Mouse (Mus musculus): ENCODE measurements around the gene Hectd2. TPM values are rescaled to one million over a fixed set of nuclear protein-coding genes. Genes with fewer than 3 reads are reported as not detected.

Gene Hectd2
- polyA plus RNA-seq, 1 experiment = 6.0 TPM

DNA sequence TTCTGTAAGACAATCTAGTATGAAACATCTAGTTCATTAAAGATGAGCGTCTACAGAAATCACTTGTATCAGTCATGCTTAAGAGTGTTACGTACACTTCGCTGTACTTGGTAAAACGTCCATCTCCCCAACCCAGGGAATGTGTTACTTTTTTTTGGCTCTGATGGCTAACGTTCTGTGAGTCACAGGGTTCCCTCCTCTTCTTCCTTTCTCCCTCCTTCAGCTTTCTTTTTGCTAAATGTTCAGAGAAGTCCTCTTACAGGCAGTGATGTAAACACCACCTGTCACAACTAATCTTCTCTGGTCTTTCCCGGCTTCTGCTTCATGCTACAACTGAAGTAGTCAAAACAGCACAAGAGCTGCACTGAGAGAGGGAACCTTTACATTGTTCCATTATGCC is 20.7 kb downstream of the Hectd2 start:
- Histone ChIP-seq H3K36me3 (ENCODE audit: control insufficient read depth, insufficient read depth, low read length, poor library complexity, severe bottlenecking) (no peaks in the 10 kb centered on the region), H3K9ac (ENCODE audit: low read depth, poor library complexity, severe bottlenecking) (no peak overlapping the region), H3K27ac (ENCODE audit: insufficient read depth, low read length) (no peak overlapping the region), H3K9me3 (replicated peaks; ENCODE audit: control insufficient read depth, insufficient read depth, low read length, poor library complexity, severe bottlenecking) (no peaks in the 10 kb centered on the region), H3K27me3 (ENCODE audit: control insufficient read depth, insufficient read depth, low read length, poor library complexity, severe bottlenecking) (no peaks in the 10 kb centered on the region), H3K4me1 (ENCODE audit: control insufficient read depth, insufficient read depth, low read length) (no peaks in the 10 kb centered on the region), H3K4me3 (ENCODE audit: low read depth, low read length) (no peak overlapping the region)
- no peak for TF ChIP-seq POLR2A (IDR thresholded peaks at IDR 0.05; ENCODE audit: insufficient read depth, low read length)
- TF ChIP-seq CTCF (IDR thresholded peaks at IDR 0.05; ENCODE audit: low read depth, low read length) = no peak
- TF ChIP-seq EP300 (IDR thresholded peaks at IDR 0.05; ENCODE audit: insufficient read depth, low read depth, low read length) = no peak

DNA sequence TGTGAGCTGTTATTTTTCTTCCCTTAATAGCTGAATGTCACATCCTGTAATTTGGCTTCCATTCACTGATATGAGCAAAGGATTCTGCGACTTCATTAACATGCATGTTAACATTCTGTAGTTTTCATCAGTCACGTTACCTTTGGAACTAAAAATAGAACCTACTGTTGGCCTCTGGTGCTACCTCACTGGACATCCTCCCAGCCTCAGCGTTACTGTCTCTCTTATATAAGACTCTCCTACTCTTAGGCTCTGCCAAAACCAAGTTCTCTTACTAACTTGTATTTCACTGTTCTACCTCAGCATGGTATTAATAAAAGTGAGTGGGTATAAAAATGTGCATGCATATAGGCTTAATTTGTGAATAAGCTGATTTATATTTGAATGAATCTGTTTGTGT is 26.4 kb downstream of the Hectd2 start:
- Histone ChIP-seq H3K9me3 (replicated peaks; ENCODE audit: control insufficient read depth, insufficient read depth, low read length, poor library complexity, severe bottlenecking) (no peaks in the 10 kb centered on the region), H3K4me1 (ENCODE audit: control insufficient read depth, insufficient read depth, low read length) (no peaks in the 10 kb centered on the region), H3K4me3 (ENCODE audit: low read depth, low read length) (no peak overlapping the region), H3K36me3 (ENCODE audit: control insufficient read depth, insufficient read depth, low read length, poor library complexity, severe bottlenecking) (no peaks in the 10 kb centered on the region), H3K9ac (ENCODE audit: low read depth, poor library complexity, severe bottlenecking) (no peak overlapping the region), H3K27ac (ENCODE audit: insufficient read depth, low read length) (no peak overlapping the region), H3K27me3 (ENCODE audit: control insufficient read depth, insufficient read depth, low read length, poor library complexity, severe bottlenecking) (no peaks in the 10 kb centered on the region)
- TF ChIP-seq POLR2A (IDR thresholded peaks at IDR 0.05; ENCODE audit: insufficient read depth, low read length) = no peak
- no peak for TF ChIP-seq CTCF (IDR thresholded peaks at IDR 0.05; ENCODE audit: low read depth, low read length)
- TF ChIP-seq EP300 (IDR thresholded peaks at IDR 0.05; ENCODE audit: insufficient read depth, low read depth, low read length) = no peak

DNA sequence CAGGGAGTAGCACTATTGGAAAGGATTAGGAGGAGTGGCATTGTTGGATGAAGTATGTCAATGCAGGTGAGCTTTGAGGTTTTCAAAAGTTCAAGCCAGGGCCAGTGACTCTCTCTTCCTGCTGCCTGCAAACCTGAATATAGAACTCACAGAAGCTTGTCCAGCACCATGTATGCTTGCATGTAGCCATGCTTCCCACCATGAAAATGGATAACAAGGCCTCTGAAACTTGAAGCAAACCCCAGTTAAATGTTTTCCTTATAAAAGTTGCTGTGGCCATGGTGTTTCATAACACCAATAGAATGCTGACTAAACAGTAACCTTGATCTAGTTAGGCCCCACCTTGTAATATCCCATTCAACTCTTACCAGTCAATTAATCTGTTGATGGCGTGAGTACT is 27.7 kb downstream of the Hectd2 start:
- no peaks in the 10 kb centered on the region for H3K36me3 ChIP-seq (ENCODE audit: control insufficient read depth, insufficient read depth, low read length, poor library complexity, severe bottlenecking)

GRCm38 (mm10) chr19:36585505-36585904 is 31.1 kb downstream of the Hectd2 start:
- no peaks in the 10 kb centered on the region for H3K4me1 ChIP-seq (ENCODE audit: control insufficient read depth, insufficient read depth, low read length)

More for the DNA sequence above, 27.7 kb downstream of the Hectd2 start:
- TF ChIP-seq CTCF (IDR thresholded peaks at IDR 0.05; ENCODE audit: low read depth, low read length) (no peak), EP300 (IDR thresholded peaks at IDR 0.05; ENCODE audit: insufficient read depth, low read depth, low read length) (no peak), POLR2A (IDR thresholded peaks at IDR 0.05; ENCODE audit: insufficient read depth, low read length) (no peak)
- Histone ChIP-seq H3K4me1 (ENCODE audit: control insufficient read depth, insufficient read depth, low read length) (no peaks in the 10 kb centered on the region), H3K27ac (ENCODE audit: insufficient read depth, low read length) (no peak overlapping the region), H3K27me3 (ENCODE audit: control insufficient read depth, insufficient read depth, low read length, poor library complexity, severe bottlenecking) (no peaks in the 10 kb centered on the region), H3K9me3 (replicated peaks; ENCODE audit: control insufficient read depth, insufficient read depth, low read length, poor library complexity, severe bottlenecking) (no peaks in the 10 kb centered on the region), H3K4me3 (ENCODE audit: low read depth, low read length) (no peak overlapping the region), H3K9ac (ENCODE audit: low read depth, poor library complexity, severe bottlenecking) (no peak overlapping the region)

GRCm38 (mm10) chr19:36594409-36594808 is 40.0 kb downstream of the Hectd2 start:
- Histone ChIP-seq H3K4me3 (ENCODE audit: low read depth, low read length) (no peak overlapping the region), H3K27me3 (ENCODE audit: control insufficient read depth, insufficient read depth, low read length, poor library complexity, severe bottlenecking) (no peaks in the 10 kb centered on the region), H3K9me3 (replicated peaks; ENCODE audit: control insufficient read depth, insufficient read depth, low read length, poor library complexity, severe bottlenecking) (no peaks in the 10 kb centered on the region), H3K4me1 (ENCODE audit: control insufficient read depth, insufficient read depth, low read length) (no peaks in the 10 kb centered on the region), H3K27ac (ENCODE audit: insufficient read depth, low read length) (no peak overlapping the region), H3K9ac (ENCODE audit: low read depth, poor library complexity, severe bottlenecking) (no peak overlapping the region), H3K36me3 (ENCODE audit: control insufficient read depth, insufficient read depth, low read length, poor library complexity, severe bottlenecking) (no peaks in the 10 kb centered on the region)
- TF ChIP-seq CTCF (IDR thresholded peaks at IDR 0.05; ENCODE audit: low read depth, low read length) (no peak), EP300 (IDR thresholded peaks at IDR 0.05; ENCODE audit: insufficient read depth, low read depth, low read length) (no peak), POLR2A (IDR thresholded peaks at IDR 0.05; ENCODE audit: insufficient read depth, low read length) (no peak)

More at GRCm38 (mm10) chr19:36585505-36585904, 31.1 kb downstream of the Hectd2 start:
- H3K9me3 ChIP-seq (replicated peaks; ENCODE audit: control insufficient read depth, insufficient read depth, low read length, poor library complexity, severe bottlenecking) = no peaks in the 10 kb centered on the region
- no peaks in the 10 kb centered on the region for H3K27me3 ChIP-seq (ENCODE audit: control insufficient read depth, insufficient read depth, low read length, poor library complexity, severe bottlenecking)
- H3K36me3 ChIP-seq (ENCODE audit: control insufficient read depth, insufficient read depth, low read length, poor library complexity, severe bottlenecking) = no peaks in the 10 kb centered on the region
- no peak overlapping the region for H3K9ac ChIP-seq (ENCODE audit: low read depth, poor library complexity, severe bottlenecking)
- H3K27ac ChIP-seq (ENCODE audit: insufficient read depth, low read length) = no peak overlapping the region
- no peak overlapping the region for H3K4me3 ChIP-seq (ENCODE audit: low read depth, low read length)
- no peak for TF ChIP-seq POLR2A (IDR thresholded peaks at IDR 0.05; ENCODE audit: insufficient read depth, low read length)
- TF ChIP-seq EP300 (IDR thresholded peaks at IDR 0.05; ENCODE audit: insufficient read depth, low read depth, low read length) = no peak
- TF ChIP-seq CTCF (IDR thresholded peaks at IDR 0.05; ENCODE audit: low read depth, low read length) = no peak

DNA sequence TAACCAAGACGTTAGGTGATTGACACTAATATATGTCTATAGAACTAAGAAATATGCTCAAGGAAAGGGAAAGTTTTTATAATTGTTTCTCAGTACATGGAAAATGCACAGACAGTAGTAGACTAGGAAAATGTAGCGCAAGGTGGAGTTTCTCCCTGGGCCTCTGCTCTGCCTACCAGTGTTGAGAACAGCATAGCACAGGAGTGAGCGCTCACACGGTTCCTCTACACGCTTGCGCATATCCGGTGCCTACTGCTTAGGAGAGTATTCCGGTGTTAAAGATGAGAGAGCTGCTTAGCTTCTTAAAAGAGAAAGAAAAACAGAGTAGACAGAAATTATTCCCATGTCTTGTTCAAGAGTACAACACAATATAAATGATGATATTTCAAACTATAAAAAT is 47.4 kb downstream of the Hectd2 start:
- Histone ChIP-seq H3K27me3 (ENCODE audit: control insufficient read depth, insufficient read depth, low read length, poor library complexity, severe bottlenecking) (no peaks in the 10 kb centered on the region), H3K36me3 (ENCODE audit: control insufficient read depth, insufficient read depth, low read length, poor library complexity, severe bottlenecking) (no peaks in the 10 kb centered on the region), H3K27ac (ENCODE audit: insufficient read depth, low read length) (no peak overlapping the region), H3K9me3 (replicated peaks; ENCODE audit: control insufficient read depth, insufficient read depth, low read length, poor library complexity, severe bottlenecking) (no peaks in the 10 kb centered on the region), H3K4me1 (ENCODE audit: control insufficient read depth, insufficient read depth, low read length) (no peaks in the 10 kb centered on the region), H3K9ac (ENCODE audit: low read depth, poor library complexity, severe bottlenecking) (no peak overlapping the region), H3K4me3 (ENCODE audit: low read depth, low read length) (no peak overlapping the region)
- TF ChIP-seq EP300 (IDR thresholded peaks at IDR 0.05; ENCODE audit: insufficient read depth, low read depth, low read length) (no peak), CTCF (IDR thresholded peaks at IDR 0.05; ENCODE audit: low read depth, low read length) (no peak), POLR2A (IDR thresholded peaks at IDR 0.05; ENCODE audit: insufficient read depth, low read length) (no peak)
